Mouse (Mus musculus): ENCODE results near the gene Gm47429. TPM values are rescaled to one million over a fixed set of nuclear protein-coding genes. Genes with fewer than 3 reads are reported as not detected.

Gene Gm47429
- polyA plus RNA-seq, 1 experiment from 2014 or later: not detected

DNA sequence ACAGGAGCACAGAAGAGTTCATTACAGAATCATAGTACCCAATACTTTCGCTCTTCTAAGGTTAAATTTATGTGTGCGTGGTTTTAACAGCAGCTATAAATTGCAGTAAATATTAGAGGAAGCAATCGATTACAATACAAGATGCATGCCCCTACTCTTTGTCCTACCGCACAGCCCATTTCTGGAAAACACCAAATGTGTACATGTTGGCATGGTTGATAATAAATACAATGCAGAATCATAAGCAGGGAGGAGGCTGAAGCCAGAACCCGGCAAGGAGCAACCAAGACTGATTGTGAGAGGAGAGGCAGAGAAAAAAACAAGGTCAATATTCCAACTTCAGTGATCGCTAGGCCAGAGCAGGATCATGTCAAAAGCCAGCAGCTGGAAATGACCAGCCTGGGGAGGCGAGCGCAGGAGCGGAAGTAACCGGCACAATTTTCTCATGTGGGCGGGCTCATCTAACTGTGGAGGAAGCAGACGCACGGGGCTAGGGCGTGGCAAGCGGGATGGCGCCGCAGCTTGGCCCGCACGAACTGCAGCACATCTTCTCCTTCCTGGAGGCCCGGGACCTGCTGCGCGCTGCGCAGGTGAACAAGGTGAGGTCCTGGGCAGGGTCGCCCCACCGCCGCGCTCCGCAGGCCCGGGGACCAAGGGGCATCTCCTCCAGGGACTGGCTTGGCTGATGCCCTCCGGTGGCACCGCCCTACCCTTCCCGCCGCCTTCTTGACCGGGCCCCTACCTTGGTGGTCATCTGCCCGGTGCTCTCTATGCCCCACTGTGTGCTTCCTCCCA, 26.1 kb downstream of the Gm47429 start, which contains the start of gene Fbxw17:
Fbxw17 (plus strand) TSS at position 476 of the 795 bp plus-strand sequence.
- Histone ChIP-seq H3K4me2 (replicated peaks) (peak within 1 kb of the TSS; percentile 60), H3K27ac (no peak within 1 kb of the TSS), H3K9me3 (no peaks in the 10 kb centered on the region), H3K36me3 (peaks cover 8% of the 10 kb centered on the region; the same call in 1 of the 2 replicates), H3K4me3 (peak within 1 kb of the TSS; percentile 71), H3K4me1 (0 out of 2 replicates have a peak, but pooled peaks cover 5% of the 10 kb centered on the region), H3K27me3 (no peaks in the 10 kb centered on the region), H3K9ac (peak within 1 kb of the TSS; percentile 67)
- WGBS: 14% methylated on average over 31 of the region's 35 CpGs
- ATAC-seq (ENCODE audit: insufficient number of reproducible peaks, insufficient read depth, low FRiP score, low TSS enrichment): peak; percentile 91

Other genes with a start within 250 kb of the Gm47429 start
- gene Gm906, start 193.6 kb downstream of the Gm47429 start, polyA plus RNA-seq (2016; fragmentation: Nextera tagmentation; extraction: Ambion mirVana): not detected in 2 replicates
- gene Fbxw17, start 26.0 kb downstream of the Gm47429 start, polyA plus RNA-seq (2016; fragmentation: Nextera tagmentation; extraction: Ambion mirVana): 35.8 and 37.2 TPM in 2 replicates
- not detected in 2 replicates for gene Nutm2, start 23.4 kb upstream of the Gm47429 start, polyA plus RNA-seq (2016; fragmentation: Nextera tagmentation; extraction: Ambion mirVana)
- gene Gm904, start 199.3 kb upstream of the Gm47429 start, polyA plus RNA-seq (2016; fragmentation: Nextera tagmentation; extraction: Ambion mirVana): not detected in 2 replicates

All from embryonic facial prominence, embryonic 12.5 days (tissue).